Mouse (Mus musculus): ENCODE results near the gene Rcc1l. TPM values are rescaled to one million over a fixed set of nuclear protein-coding genes. Genes with fewer than 3 reads are reported as not detected.

The Rcc1l gene
- total and polyA plus RNA-seq, 2 experiments from 2014 or later, result 21.6 to 22.4 TPM

- Histone ChIP-seq H3K27me3 (ENCODE audit: insufficient read depth, low read length) (no peaks in the 10 kb centered on the region), H3K36me3 (ENCODE audit: insufficient read depth) (peaks cover 50% of the 10 kb centered on the region), H3K4me2 (ENCODE audit: low read depth) (no peak overlapping the region), H3K27ac (ENCODE audit: low read depth, low read length) (no peak overlapping the region), H3K9ac (no peak overlapping the region), H3K4me3 (ENCODE audit: low read depth, low read length) (no peak overlapping the region), H3K4me1 (ENCODE audit: insufficient read depth) (no peaks in the 10 kb centered on the region), H3K9me3 (ENCODE audit: low read length) (no peaks in the 10 kb centered on the region)
- DNase-seq, result no peak
- TF ChIP-seq CTCF (IDR thresholded peaks at IDR 0.05; ENCODE audit: low read depth), result no peak
- WGBS, result 88% methylated on average over 11 of the region's 11 CpGs
- ATAC-seq, result no peak
Observed at GRCm38 (mm10) chr5:134151895-134152294, 24.7 kb downstream of the Rcc1l start.

- Histone ChIP-seq H3K36me3 (ENCODE audit: insufficient read depth) (peaks cover 50% of the 10 kb centered on the region), H3K9ac (no peak overlapping the region), H3K4me1 (ENCODE audit: insufficient read depth) (no peaks in the 10 kb centered on the region), H3K4me2 (ENCODE audit: low read depth) (no peak overlapping the region), H3K27ac (ENCODE audit: low read depth, low read length) (no peak overlapping the region), H3K27me3 (ENCODE audit: insufficient read depth, low read length) (no peaks in the 10 kb centered on the region), H3K4me3 (ENCODE audit: low read depth, low read length) (no peak overlapping the region), H3K9me3 (ENCODE audit: low read length) (no peaks in the 10 kb centered on the region)
- 86% methylated on average over 4 of the region's 4 CpGs for WGBS
- TF ChIP-seq CTCF (IDR thresholded peaks at IDR 0.05; ENCODE audit: low read depth), result no peak
- no peak for DNase-seq
- no peak for ATAC-seq
Observed at GRCm38 (mm10) chr5:134148153-134148552, 28.4 kb downstream of the Rcc1l start.

GRCm38 (mm10) chr5:134147194-134147753 is 29.3 kb downstream of the Rcc1l start:
- 92% methylated on average over 10 of the region's 10 CpGs for WGBS

GRCm38 (mm10) chr5:134144986-134145385 is 31.6 kb downstream of the Rcc1l start:
- ATAC-seq (no peak), DNase-seq (no peak)
- Histone ChIP-seq H3K4me2 (ENCODE audit: low read depth) (no peak overlapping the region), H3K4me3 (ENCODE audit: low read depth, low read length) (no peak overlapping the region), H3K27ac (ENCODE audit: low read depth, low read length) (no peak overlapping the region), H3K36me3 (ENCODE audit: insufficient read depth) (peaks cover 67% of the 10 kb centered on the region), H3K9me3 (ENCODE audit: low read length) (no peaks in the 10 kb centered on the region), H3K4me1 (ENCODE audit: insufficient read depth) (no peaks in the 10 kb centered on the region), H3K27me3 (ENCODE audit: insufficient read depth, low read length) (no peaks in the 10 kb centered on the region), H3K9ac (no peak overlapping the region)
- TF ChIP-seq CTCF (IDR thresholded peaks at IDR 0.05; ENCODE audit: low read depth), result no peak
- 95% methylated on average over 8 of the region's 8 CpGs for WGBS

More at GRCm38 (mm10) chr5:134147194-134147753, 29.3 kb downstream of the Rcc1l start:
- Histone ChIP-seq H3K9ac (no peak overlapping the region), H3K4me3 (ENCODE audit: low read depth, low read length) (no peak overlapping the region), H3K27me3 (ENCODE audit: insufficient read depth, low read length) (no peaks in the 10 kb centered on the region), H3K36me3 (ENCODE audit: insufficient read depth) (peaks cover 59% of the 10 kb centered on the region), H3K4me1 (ENCODE audit: insufficient read depth) (no peaks in the 10 kb centered on the region), H3K4me2 (ENCODE audit: low read depth) (no peak overlapping the region), H3K27ac (ENCODE audit: low read depth, low read length) (no peak overlapping the region), H3K9me3 (ENCODE audit: low read length) (no peaks in the 10 kb centered on the region)
- DNase-seq (no peak), ATAC-seq (no peak)
- TF ChIP-seq CTCF (IDR thresholded peaks at IDR 0.05; ENCODE audit: low read depth), result no peak

GRCm38 (mm10) chr5:134142381-134142780 is 34.2 kb downstream of the Rcc1l start:
- Histone ChIP-seq H3K4me1 (ENCODE audit: insufficient read depth) (no peaks in the 10 kb centered on the region), H3K27me3 (ENCODE audit: insufficient read depth, low read length) (no peaks in the 10 kb centered on the region), H3K36me3 (ENCODE audit: insufficient read depth) (peaks cover 70% of the 10 kb centered on the region), H3K9me3 (ENCODE audit: low read length) (no peaks in the 10 kb centered on the region), H3K27ac (ENCODE audit: low read depth, low read length) (no peak overlapping the region), H3K4me2 (ENCODE audit: low read depth) (no peak overlapping the region), H3K9ac (no peak overlapping the region), H3K4me3 (ENCODE audit: low read depth, low read length) (no peak overlapping the region)
- 89% methylated on average over 11 of the region's 11 CpGs for WGBS
- TF ChIP-seq CTCF (IDR thresholded peaks at IDR 0.05; ENCODE audit: low read depth), result no peak
- ATAC-seq (no peak), DNase-seq (no peak)

- Histone ChIP-seq H3K36me3 (ENCODE audit: insufficient read depth) (peaks cover 82% of the 10 kb centered on the region), H3K9ac (no peak overlapping the region), H3K27ac (ENCODE audit: low read depth, low read length) (no peak overlapping the region), H3K4me1 (ENCODE audit: insufficient read depth) (no peaks in the 10 kb centered on the region), H3K27me3 (ENCODE audit: insufficient read depth, low read length) (no peaks in the 10 kb centered on the region), H3K4me2 (ENCODE audit: low read depth) (no peak overlapping the region), H3K9me3 (ENCODE audit: low read length) (no peaks in the 10 kb centered on the region), H3K4me3 (ENCODE audit: low read depth, low read length) (no peak overlapping the region)
- 74% methylated on average over 7 of the region's 7 CpGs for WGBS
- ATAC-seq (no peak), DNase-seq (no peak)
- TF ChIP-seq CTCF (IDR thresholded peaks at IDR 0.05; ENCODE audit: low read depth), result no peak
Observed at GRCm38 (mm10) chr5:134141236-134141635, 35.3 kb downstream of the Rcc1l start.

GRCm38 (mm10) chr5:134139429-134139828 is 37.1 kb downstream of the Rcc1l start:
- Histone ChIP-seq H3K27me3 (ENCODE audit: insufficient read depth, low read length) (no peaks in the 10 kb centered on the region), H3K9ac (no peak overlapping the region), H3K36me3 (ENCODE audit: insufficient read depth) (peaks cover 94% of the 10 kb centered on the region), H3K4me3 (ENCODE audit: low read depth, low read length) (no peak overlapping the region), H3K4me1 (ENCODE audit: insufficient read depth) (no peaks in the 10 kb centered on the region), H3K9me3 (ENCODE audit: low read length) (no peaks in the 10 kb centered on the region), H3K4me2 (ENCODE audit: low read depth) (no peak overlapping the region), H3K27ac (ENCODE audit: low read depth, low read length) (no peak overlapping the region)
- TF ChIP-seq CTCF (IDR thresholded peaks at IDR 0.05; ENCODE audit: low read depth), result 0 out of 2 replicates have a peak, but pooled peaks have one; percentile 5
- ATAC-seq, result no peak
- WGBS, result 88% methylated on average over 6 of the region's 6 CpGs
- no peak for DNase-seq
